Mouse (Mus musculus): Measurements from ENCODE around the gene Sh3rf1. TPM values are rescaled to one million over a fixed set of nuclear protein-coding genes. Genes with fewer than 3 reads are reported as not detected.

The Sh3rf1 gene
- polyA plus RNA-seq, 1 experiment from 2014 or later: 13.0 TPM

DNA sequence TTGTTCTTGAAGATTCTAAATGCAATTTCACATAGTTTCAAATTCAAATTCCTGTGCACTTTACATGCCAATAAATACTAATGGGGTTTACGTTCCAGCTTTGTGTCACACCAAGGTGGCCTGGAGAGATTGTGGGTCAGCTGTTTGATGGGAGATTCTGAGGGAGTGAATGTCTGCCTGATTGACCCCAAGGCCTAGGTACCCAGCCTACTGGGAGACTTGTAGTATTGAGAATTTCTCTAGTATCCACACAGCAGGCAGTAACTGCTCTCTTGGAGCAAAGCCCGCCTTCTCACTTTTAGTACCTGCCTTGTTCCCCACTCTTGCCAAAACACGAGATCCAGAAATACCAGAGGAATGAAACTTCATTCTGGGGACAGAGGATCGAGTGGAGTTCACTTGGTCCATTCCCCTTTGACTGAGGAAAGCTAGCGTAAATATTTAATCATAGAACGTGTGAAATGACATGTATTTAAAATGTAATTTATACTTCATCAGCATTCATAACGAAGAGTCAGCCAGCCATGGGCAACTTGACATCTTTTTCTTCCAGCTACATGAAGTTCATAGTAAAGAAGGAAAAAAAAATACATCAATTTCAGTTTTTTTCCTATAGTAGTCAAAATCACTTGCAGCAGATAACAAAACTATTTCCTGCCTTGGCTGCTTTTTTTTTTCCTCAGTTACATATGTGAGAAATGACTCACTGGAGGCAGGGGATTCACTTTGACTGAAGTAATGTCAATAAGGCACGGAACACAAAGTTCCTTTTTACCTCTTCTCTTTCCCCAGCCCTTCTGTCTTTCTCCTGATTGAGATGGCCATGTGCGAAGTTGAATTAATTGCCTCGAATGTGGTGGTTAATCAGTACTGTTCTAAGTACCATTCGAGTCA is 52.0 kb downstream of the Sh3rf1 start:
- 68% methylated on average over 11 of the region's 11 CpGs for WGBS

DNA sequence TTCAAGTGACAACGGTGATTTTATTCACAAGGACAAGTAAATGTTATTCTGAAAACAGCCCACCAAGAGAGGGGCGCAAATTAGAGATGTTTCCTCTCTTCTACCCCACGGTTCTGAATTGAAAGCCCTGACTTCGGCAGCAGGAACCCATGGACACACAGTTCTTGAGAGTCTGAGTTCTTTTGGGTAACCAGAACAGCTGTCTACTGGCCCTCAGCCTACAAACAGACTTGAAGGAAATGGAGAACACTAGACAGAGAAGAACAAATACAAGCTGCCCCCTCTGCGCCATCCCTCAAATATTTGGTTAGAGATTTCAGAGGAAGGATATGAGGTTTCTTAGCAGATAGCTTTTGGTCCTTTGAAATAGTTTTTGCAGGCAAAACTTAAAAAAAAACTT is 52.7 kb downstream of the Sh3rf1 start:
- no peaks in the 10 kb centered on the region for H3K36me3 ChIP-seq
- H3K27ac ChIP-seq (replicated peaks): no peak overlapping the region
- H3K4me3 ChIP-seq (replicated peaks): no peak overlapping the region
- no peak overlapping the region for H3K4me2 ChIP-seq (replicated peaks)
- H3K4me1 ChIP-seq: peaks cover 34% of the 10 kb centered on the region
- 81% methylated on average over 5 of the region's 5 CpGs for WGBS
- no peak for ATAC-seq (ENCODE audit: insufficient number of reproducible peaks, low FRiP score, low TSS enrichment, low read depth)
- no peaks in the 10 kb centered on the region for H3K27me3 ChIP-seq
- no peak overlapping the region for H3K9ac ChIP-seq
- H3K9me3 ChIP-seq (replicated peaks): no peaks in the 10 kb centered on the region

More for the DNA sequence above, 52.0 kb downstream of the Sh3rf1 start:
- no peak overlapping the region for H3K4me3 ChIP-seq (replicated peaks)
- H3K4me2 ChIP-seq (replicated peaks): no peak overlapping the region
- no peak overlapping the region for H3K9ac ChIP-seq
- H3K27ac ChIP-seq (replicated peaks): no peak overlapping the region
- no peaks in the 10 kb centered on the region for H3K36me3 ChIP-seq
- H3K4me1 ChIP-seq: peaks cover 34% of the 10 kb centered on the region
- no peaks in the 10 kb centered on the region for H3K9me3 ChIP-seq (replicated peaks)
- no peaks in the 10 kb centered on the region for H3K27me3 ChIP-seq
- no peak for ATAC-seq (ENCODE audit: insufficient number of reproducible peaks, low FRiP score, low TSS enrichment, low read depth)

DNA sequence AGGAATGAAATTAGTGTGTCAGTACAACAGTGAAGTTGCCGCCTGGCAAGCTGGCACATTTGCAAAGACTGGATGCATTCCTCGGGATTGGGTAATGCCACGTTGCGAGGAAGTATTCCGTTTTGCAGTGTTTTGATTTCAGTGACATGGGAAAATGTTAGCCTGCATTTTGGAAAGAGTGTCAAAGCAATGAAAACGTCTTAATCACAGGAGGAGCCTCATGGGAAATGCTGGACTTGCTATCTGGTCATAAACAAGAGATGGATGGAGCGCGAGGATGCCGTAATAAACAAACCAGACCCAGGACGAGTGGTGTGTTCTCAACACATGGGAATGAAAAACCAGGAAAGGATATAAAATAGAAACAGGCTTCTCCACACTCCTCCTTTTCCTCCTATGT is 55.4 kb downstream of the Sh3rf1 start:
- H3K4me2 ChIP-seq (replicated peaks): no peak overlapping the region
- H3K4me3 ChIP-seq (replicated peaks): no peak overlapping the region
- no peaks in the 10 kb centered on the region for H3K36me3 ChIP-seq
- 82% methylated on average over 10 of the region's 10 CpGs for WGBS
- H3K9me3 ChIP-seq (replicated peaks): no peaks in the 10 kb centered on the region
- H3K9ac ChIP-seq: no peak overlapping the region
- ATAC-seq (ENCODE audit: insufficient number of reproducible peaks, low FRiP score, low TSS enrichment, low read depth): no peak
- H3K27me3 ChIP-seq: no peaks in the 10 kb centered on the region
- H3K4me1 ChIP-seq: peaks cover 43% of the 10 kb centered on the region
- H3K27ac ChIP-seq (replicated peaks): no peak overlapping the region

DNA sequence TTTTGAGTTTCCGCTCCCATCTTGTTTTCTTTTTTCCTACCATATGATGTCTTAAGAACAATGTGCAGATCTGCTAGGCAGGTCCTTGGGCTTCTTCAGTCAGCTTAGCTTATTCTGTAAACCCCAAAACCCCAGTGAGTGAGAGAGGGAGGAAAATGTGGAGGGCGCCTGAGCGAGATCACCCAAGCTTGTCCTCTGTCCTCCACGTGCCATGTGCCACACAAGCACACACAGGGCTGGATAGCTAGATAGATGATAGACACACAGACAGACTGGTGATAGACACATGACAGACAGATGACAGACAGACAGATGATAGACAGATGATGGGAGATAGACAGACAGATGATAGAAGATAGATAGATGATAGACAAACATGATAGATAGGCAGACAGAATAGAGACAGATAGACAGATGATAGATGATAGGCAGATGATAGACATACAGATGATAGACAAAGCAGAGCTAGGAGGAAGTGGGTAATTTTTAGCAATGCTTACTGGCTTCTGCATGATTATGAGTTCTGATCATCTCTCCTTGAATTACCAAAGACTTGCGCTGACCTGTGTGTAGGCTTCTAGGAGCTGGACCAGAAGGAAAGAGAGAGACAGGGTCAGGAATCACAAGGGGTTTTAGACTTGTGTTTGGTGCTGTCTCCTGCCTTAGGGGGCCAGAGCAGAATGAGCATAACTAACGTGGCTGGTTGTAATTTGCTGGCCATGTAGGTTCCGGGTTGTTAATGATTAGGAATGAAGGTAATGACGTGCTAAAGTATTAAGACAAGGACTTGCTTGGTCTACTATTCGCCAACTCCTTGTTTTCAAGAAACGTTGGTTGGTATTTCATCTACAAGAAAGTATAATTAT is 58.9 kb downstream of the Sh3rf1 start:
- no peaks in the 10 kb centered on the region for H3K27me3 ChIP-seq
- WGBS: 52% methylated on average over 10 of the region's 10 CpGs
- H3K4me3 ChIP-seq (replicated peaks): no peak overlapping the region
- H3K27ac ChIP-seq (replicated peaks): no peak overlapping the region
- peaks cover 53% of the 10 kb centered on the region for H3K4me1 ChIP-seq
- H3K4me2 ChIP-seq (replicated peaks): no peak overlapping the region
- no peaks in the 10 kb centered on the region for H3K36me3 ChIP-seq
- H3K9ac ChIP-seq: no peak overlapping the region
- ATAC-seq (ENCODE audit: insufficient number of reproducible peaks, low FRiP score, low TSS enrichment, low read depth): no peak
- H3K9me3 ChIP-seq (replicated peaks): no peaks in the 10 kb centered on the region

DNA sequence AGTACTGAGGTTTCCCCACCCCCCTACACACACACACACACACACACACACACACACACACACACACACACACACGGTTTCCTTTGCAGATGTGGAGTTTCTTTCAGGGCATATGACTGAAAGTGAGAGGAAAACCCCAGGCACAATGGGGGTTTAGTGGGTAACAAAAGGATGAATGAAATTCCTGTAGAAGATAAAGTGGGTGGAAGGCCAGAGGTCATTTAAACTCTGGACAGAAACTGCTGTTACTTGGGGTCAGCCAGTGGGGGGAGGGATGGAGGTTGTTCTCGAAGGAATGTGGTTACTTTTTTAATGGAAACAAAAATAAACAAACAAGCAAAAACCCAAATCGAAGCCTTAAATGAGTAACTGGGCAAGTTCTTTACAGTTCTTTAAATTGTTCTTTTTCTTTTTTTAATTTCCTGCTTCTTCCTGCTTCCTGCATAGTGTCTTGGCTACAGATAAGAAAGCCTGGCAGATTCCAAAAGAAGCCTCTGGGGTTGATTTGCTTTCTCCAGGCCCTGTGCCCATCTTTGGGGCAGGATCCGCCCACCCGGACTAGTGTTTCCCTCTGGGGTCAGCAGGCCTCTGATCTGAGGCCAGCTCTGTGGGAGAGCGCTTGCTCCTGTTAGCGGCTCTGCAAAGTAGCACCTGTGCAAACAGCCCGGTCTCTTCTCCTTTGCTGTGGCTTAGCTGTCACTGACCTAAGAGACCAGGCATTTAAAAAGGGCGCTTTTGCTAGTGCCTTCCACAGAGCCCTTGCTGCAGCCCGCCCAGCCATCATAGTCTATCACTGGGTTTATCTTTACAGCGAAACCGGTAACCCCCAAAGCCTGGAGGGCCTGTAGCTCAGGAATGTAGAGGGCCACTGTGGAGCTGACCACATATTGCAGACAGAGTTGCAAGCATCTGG is 59.8 kb downstream of the Sh3rf1 start:
- Histone ChIP-seq H3K4me1 (peaks cover 61% of the 10 kb centered on the region), H3K27ac (replicated peaks) (peak overlapping the region; percentile 41; the same call in 1 of the 2 replicates), H3K9me3 (replicated peaks) (no peaks in the 10 kb centered on the region), H3K36me3 (no peaks in the 10 kb centered on the region), H3K4me3 (replicated peaks) (no peak overlapping the region), H3K9ac (no peak overlapping the region), H3K4me2 (replicated peaks) (no peak overlapping the region), H3K27me3 (no peaks in the 10 kb centered on the region)
- ATAC-seq (ENCODE audit: insufficient number of reproducible peaks, low FRiP score, low TSS enrichment, low read depth): 0 out of 2 replicates have a peak, but pooled peaks have one; percentile 41
- WGBS: 18% methylated on average over 12 of the region's 12 CpGs

DNA sequence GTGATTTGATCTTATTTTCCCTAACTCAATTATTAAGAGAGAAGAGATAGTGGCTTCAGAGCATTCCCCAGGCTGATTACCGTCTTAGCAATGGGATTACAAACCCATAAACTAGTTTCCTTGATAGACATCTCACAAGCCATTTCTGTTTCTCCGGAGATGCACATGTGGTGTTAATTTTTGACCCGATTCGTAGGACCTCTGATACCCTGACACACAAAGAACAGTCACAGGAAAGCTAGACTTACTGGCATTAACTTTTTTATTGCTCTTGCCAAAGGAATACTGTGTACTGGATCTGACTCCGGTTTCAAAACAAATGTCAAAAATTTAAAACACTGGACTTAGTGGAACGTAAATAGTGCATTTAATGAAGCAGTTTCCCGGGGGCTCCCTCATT is 62.2 kb downstream of the Sh3rf1 start:
- no peaks in the 10 kb centered on the region for H3K9me3 ChIP-seq (replicated peaks)
- H3K27me3 ChIP-seq: no peaks in the 10 kb centered on the region
- no peak overlapping the region for H3K9ac ChIP-seq
- no peak overlapping the region for H3K4me3 ChIP-seq (replicated peaks)
- H3K27ac ChIP-seq (replicated peaks): no peak overlapping the region
- whole genome bisulfite sequencing: 20% methylated on average over 7 of the region's 7 CpGs
- no peak for ATAC-seq (ENCODE audit: insufficient number of reproducible peaks, low FRiP score, low TSS enrichment, low read depth)
- no peaks in the 10 kb centered on the region for H3K36me3 ChIP-seq
- peaks cover 73% of the 10 kb centered on the region for H3K4me1 ChIP-seq
- H3K4me2 ChIP-seq (replicated peaks): peak overlapping the region; percentile 1; the same call in 1 of the 2 replicates

DNA sequence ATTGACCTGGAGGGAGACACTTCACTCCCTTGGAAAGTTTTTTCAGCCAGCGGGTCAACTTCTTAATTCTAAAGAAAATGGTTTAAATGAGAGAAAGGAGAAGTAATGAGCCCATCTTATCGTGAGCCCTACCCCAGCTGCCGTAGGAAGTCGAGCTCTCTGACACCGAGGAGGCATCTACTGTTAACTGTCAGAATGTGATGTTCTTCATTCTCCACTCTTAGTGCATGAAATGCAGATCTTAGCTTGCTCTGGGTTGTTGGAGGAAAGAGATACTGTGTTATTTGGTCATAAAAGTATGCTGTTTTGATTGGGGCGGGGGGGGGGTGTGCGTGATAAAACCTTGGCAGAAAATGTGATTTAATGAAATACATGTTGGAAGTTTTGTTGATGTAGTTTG is 62.7 kb downstream of the Sh3rf1 start:
- no peaks in the 10 kb centered on the region for H3K36me3 ChIP-seq
- no peak for ATAC-seq (ENCODE audit: insufficient number of reproducible peaks, low FRiP score, low TSS enrichment, low read depth)
- no peak overlapping the region for H3K4me3 ChIP-seq (replicated peaks)
- no peaks in the 10 kb centered on the region for H3K9me3 ChIP-seq (replicated peaks)
- H3K4me1 ChIP-seq: peaks cover 73% of the 10 kb centered on the region
- H3K27me3 ChIP-seq: no peaks in the 10 kb centered on the region
- no peak overlapping the region for H3K9ac ChIP-seq
- H3K27ac ChIP-seq (replicated peaks): no peak overlapping the region
- 31% methylated on average over 7 of the region's 7 CpGs for WGBS
- peak overlapping the region; percentile 1 for H3K4me2 ChIP-seq (replicated peaks)

DNA sequence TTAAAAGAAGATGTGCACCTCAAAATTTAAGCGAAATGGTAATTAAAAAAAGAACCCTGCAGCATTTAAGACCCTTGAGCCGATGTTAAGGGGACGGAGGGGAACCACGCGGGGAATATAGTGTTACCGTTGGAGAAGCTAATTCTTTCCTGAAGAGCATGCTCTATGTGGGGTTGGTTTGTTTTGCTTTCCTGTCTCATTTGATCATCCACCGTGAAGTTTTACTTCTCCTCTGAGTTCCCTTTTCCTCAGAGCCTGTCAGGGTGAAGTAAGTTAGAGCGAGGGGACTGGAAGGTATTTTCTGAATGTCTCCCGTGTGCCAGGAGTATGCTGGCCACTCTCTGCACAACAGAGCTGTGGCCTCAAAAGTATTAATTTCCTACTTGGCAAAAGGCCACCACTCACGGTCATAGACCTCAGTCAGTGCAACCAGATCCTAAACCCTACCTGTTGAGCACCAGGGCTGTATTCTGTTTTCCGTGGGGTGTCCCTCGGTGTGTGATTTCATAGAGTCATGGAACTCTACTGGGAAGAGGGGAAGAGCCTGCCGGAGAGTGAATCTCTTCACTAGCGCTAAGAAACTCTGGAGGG is 63.2 kb downstream of the Sh3rf1 start:
- ATAC-seq (ENCODE audit: insufficient number of reproducible peaks, low FRiP score, low TSS enrichment, low read depth): no peak
- Histone ChIP-seq H3K4me3 (replicated peaks) (no peak overlapping the region), H3K4me1 (peaks cover 73% of the 10 kb centered on the region), H3K4me2 (replicated peaks) (peak overlapping the region; percentile 1), H3K9ac (no peak overlapping the region), H3K27ac (replicated peaks) (peak overlapping the region; percentile 12; the same call in 1 of the 2 replicates), H3K9me3 (replicated peaks) (no peaks in the 10 kb centered on the region), H3K36me3 (no peaks in the 10 kb centered on the region), H3K27me3 (no peaks in the 10 kb centered on the region)
- 28% methylated on average over 14 of the region's 14 CpGs for WGBS

DNA sequence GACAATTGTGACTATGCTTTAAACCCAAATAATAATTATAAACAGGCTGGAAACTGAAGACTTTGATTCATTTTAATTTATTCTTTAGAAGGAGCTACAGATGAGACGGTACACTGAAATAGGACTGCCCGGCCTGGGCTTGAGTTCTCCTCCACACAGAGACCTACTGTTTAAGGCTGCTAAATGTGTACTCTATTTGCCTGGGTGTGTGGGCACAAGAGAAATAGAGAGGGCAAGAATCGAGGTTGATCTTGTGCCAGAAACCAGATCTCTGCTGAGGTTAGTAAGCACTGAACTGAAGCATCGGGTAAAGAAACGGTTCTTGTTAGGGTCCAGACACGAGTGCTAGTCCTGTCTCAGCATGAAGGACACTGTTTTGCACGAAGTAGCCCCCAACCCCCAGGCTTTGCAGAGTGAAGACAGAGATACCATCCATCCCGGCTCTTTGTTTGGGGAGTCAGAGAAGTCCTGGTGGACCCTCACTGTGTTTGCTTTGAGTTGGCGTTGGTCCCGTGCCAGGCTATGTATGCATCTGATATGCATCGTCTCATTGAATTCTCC is 64.4 kb downstream of the Sh3rf1 start:
- no peaks in the 10 kb centered on the region for H3K36me3 ChIP-seq
- H3K4me1 ChIP-seq: peaks cover 62% of the 10 kb centered on the region
- peak overlapping the region; percentile 83 for H3K27ac ChIP-seq (replicated peaks)
- no peak overlapping the region for H3K9ac ChIP-seq
- WGBS: 34% methylated on average over 11 of the region's 11 CpGs
- ATAC-seq (ENCODE audit: insufficient number of reproducible peaks, low FRiP score, low TSS enrichment, low read depth): no peak
- H3K4me3 ChIP-seq (replicated peaks): no peak overlapping the region
- peak overlapping the region; percentile 11 for H3K4me2 ChIP-seq (replicated peaks)
- H3K9me3 ChIP-seq (replicated peaks): no peaks in the 10 kb centered on the region
- no peaks in the 10 kb centered on the region for H3K27me3 ChIP-seq

DNA sequence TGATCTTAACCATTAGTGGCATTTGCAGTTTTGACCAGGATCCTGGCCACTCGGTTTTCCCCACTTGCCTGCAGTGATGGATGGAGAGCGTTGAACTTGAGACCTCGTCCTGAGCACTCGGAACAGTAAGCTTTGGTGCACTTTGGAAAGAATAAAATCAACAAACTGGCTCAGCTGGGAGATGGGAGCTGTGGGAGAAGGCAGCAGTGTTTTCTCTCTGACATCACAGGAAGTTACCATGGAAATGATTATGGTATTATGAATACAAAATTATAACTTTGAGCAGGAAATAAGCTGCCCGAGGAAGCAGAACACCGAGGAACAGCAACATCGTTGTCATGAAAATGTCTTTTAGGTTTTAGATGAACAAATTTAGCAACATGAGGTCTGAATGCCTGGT is 65.0 kb downstream of the Sh3rf1 start:
- Histone ChIP-seq H3K4me1 (peaks cover 58% of the 10 kb centered on the region), H3K27me3 (no peaks in the 10 kb centered on the region), H3K9me3 (replicated peaks) (no peaks in the 10 kb centered on the region), H3K4me3 (replicated peaks) (no peak overlapping the region), H3K36me3 (no peaks in the 10 kb centered on the region), H3K4me2 (replicated peaks) (peak overlapping the region; percentile 11), H3K27ac (replicated peaks) (peak overlapping the region; percentile 83), H3K9ac (no peak overlapping the region)
- no peak for ATAC-seq (ENCODE audit: insufficient number of reproducible peaks, low FRiP score, low TSS enrichment, low read depth)
- 21% methylated on average over 7 of the region's 7 CpGs for WGBS
